Mouse (Mus musculus) small intestine, adult 2 months (tissue): ENCODE measurements at regions not wholly inside any gene's neighbourhood (a gene's known extent, or its start where the extent isn't known, plus 50 kb on each side); places are given as distances from the start of the nearest gene placed in this dataset.

Experiments
- CTCF ChIP-seq: fragments of 200-500 bp; IDR thresholded peaks from 2 replicates; pipeline ENCODE4 v1.5.1; 2012; ENCODE audit warnings: low read depth, mild to moderate bottlenecking, control low read depth, inconsistent platforms, low read length, moderate library complexity, mixed read lengths; ENCODE audit not compliant: insufficient replicate concordance, insufficient read length; ENCODE audit errors: extremely low read depth
- POLR2A ChIP-seq: fragments of 200-500 bp; IDR thresholded peaks from 2 replicates; pipeline ENCODE4 v1.6.1; 2012; ENCODE audit warnings: low read depth, mild to moderate bottlenecking, control low read depth, inconsistent platforms, low read length, moderate library complexity

GRCm38 (mm10) chr10:17556391-17556790, 166.6 kb upstream of the Cited2 start:
- TF ChIP-seq POLR2A: no peak
- TF ChIP-seq CTCF: no peak
